Mouse (Mus musculus): ENCODE data around the gene Mag. TPM values are rescaled to one million over a fixed set of nuclear protein-coding genes. Genes with fewer than 3 reads are reported as not detected.
A peak's percentile ranks its signal among the peaks of the same experiment; 100 is the strongest.

The Mag gene
- polyA plus RNA-seq (2015; fragmentation: Nextera tagmentation; extraction: Ambion mirVana) = 0.32 and 0.39 TPM in 2 replicates

DNA sequence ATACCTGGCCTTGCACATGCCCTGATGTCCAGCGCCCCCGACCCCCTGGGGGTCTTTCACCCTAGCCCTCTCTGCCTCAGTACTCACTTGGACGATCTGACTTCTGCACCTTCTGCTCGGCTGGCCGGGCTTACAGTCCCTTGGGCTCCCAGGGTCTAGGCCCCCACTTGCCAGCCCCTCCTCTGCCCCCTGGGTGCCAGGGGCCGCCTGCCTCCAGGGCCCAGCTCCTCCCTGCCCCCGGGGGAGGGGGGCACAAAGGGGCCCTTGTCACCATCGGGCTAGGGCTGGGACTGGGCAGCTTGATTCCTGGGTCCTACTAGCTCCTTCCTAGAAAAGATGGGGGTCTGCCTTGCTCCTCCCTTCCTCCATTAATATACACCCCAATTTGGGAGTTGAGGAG, at the start of gene Mag:
Gene Mag, minus strand, starts transcription at position 142 of the 400 bp plus-strand sequence.
- 54% methylated on average over 8 of the region's 8 CpGs for WGBS (ENCODE audit: insufficient replicate concordance)
- Histone ChIP-seq H3K4me3 (replicated peaks) (no peak within 1 kb of the TSS), H3K27me3 (no peaks in the 10 kb centered on the region; the same call in 1 of the 2 replicates), H3K9me3 (replicated peaks) (no peaks in the 10 kb centered on the region), H3K4me2 (no peak within 1 kb of the TSS), H3K4me1 (replicated peaks) (peaks cover under 1% of the 10 kb centered on the region; the same call in 1 of the 2 replicates), H3K36me3 (replicated peaks) (no peaks in the 10 kb centered on the region), H3K27ac (replicated peaks) (no peak within 1 kb of the TSS), H3K9ac (no peak within 1 kb of the TSS)
- ATAC-seq (ENCODE audit: insufficient read depth) = no peak

DNA sequence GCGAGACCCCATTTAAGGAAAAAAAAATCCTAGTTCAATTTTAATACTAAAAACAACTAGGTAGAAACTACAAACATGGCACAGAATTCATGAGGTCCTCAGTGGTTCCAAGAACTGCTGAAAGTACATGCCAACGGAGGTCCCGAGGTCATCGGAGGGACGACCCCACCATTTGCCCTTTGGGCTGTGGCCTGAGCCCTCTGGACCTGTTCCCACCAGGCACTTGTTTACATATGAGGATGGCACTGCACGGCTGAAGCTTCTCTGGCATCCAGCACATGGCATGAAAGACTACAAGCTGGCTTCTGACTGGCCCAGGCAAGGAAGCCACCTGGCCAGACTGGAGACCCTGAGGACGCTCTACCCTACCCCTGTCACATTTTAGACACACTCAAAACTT, 49.7 kb upstream of the Mag start:
- Histone ChIP-seq H3K27ac (replicated peaks) (no peak overlapping the region), H3K36me3 (replicated peaks) (no peaks in the 10 kb centered on the region), H3K27me3 (no peaks in the 10 kb centered on the region), H3K9me3 (replicated peaks) (no peaks in the 10 kb centered on the region), H3K9ac (no peak overlapping the region), H3K4me1 (replicated peaks) (peaks cover 10% of the 10 kb centered on the region; the same call in 1 of the 2 replicates), H3K4me3 (replicated peaks) (no peak overlapping the region), H3K4me2 (no peak overlapping the region)
- 72% methylated on average over 7 of the region's 7 CpGs for WGBS (ENCODE audit: insufficient replicate concordance)
- no peak for ATAC-seq (ENCODE audit: insufficient read depth)

DNA sequence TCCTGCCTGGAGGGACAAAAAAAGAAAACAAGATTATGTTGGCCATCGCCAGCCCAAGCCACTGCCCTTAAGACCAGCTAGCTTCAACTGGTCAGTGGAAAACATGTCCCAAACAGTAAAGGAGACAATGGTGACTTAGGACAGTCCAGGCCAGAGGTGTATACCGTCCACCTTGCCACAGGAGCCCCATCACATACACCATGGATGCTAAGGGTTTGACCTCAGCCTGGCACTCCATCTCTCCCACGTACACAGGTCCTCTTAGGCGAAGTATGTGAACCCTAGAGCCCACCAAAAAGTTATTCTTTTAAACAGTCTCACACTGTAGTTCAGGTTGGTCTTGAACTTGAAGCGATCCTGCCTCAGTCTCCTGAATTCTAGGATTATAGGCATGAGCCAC, 48.2 kb upstream of the Mag start:
- Histone ChIP-seq H3K27ac (replicated peaks) (no peak overlapping the region), H3K4me3 (replicated peaks) (no peak overlapping the region), H3K36me3 (replicated peaks) (peaks cover 11% of the 10 kb centered on the region; the same call in 1 of the 2 replicates), H3K27me3 (no peaks in the 10 kb centered on the region), H3K4me1 (replicated peaks) (peaks cover 22% of the 10 kb centered on the region), H3K9ac (no peak overlapping the region), H3K9me3 (replicated peaks) (no peaks in the 10 kb centered on the region), H3K4me2 (no peak overlapping the region)
- no peak for ATAC-seq (ENCODE audit: insufficient read depth)
- WGBS (ENCODE audit: insufficient replicate concordance) = 63% methylated on average over 5 of the region's 5 CpGs

DNA sequence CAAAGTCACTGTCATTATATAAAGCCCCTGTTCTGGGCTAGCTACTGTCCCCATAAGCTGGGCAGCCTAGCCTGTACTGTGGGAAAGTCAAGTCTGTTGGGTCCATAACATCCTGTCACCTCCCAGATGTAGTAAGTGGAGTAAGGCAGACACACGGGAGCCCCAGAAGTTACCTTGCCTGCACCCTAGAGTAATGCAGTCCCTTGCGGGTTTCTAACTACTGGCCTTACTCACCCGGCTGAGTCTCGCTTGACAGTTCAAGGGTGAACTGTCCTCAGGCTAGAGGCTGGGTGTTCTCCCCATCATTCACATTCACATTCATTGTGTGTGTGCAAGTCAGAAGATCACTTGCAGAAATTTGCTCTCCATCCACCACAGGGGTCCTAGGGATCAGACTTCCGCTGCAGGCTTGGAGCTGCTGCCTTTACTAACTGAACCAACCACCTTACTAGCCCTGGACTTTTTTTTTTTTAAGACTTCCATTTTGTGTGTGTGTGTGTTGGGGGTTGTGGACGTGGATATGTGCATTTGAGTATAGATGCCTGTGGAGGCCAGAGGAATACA, 45.2 kb upstream of the Mag start:
- peaks cover 19% of the 10 kb centered on the region for H3K36me3 ChIP-seq (replicated peaks)
- WGBS (ENCODE audit: insufficient replicate concordance) = 71% methylated on average over 6 of the region's 6 CpGs
- H3K4me3 ChIP-seq (replicated peaks) = no peak overlapping the region
- H3K4me1 ChIP-seq (replicated peaks) = peaks cover 35% of the 10 kb centered on the region
- no peaks in the 10 kb centered on the region for H3K9me3 ChIP-seq (replicated peaks)
- H3K27ac ChIP-seq (replicated peaks) = no peak overlapping the region
- no peaks in the 10 kb centered on the region for H3K27me3 ChIP-seq
- no peak overlapping the region for H3K9ac ChIP-seq
- H3K4me2 ChIP-seq = no peak overlapping the region
- ATAC-seq (ENCODE audit: insufficient read depth) = no peak

DNA sequence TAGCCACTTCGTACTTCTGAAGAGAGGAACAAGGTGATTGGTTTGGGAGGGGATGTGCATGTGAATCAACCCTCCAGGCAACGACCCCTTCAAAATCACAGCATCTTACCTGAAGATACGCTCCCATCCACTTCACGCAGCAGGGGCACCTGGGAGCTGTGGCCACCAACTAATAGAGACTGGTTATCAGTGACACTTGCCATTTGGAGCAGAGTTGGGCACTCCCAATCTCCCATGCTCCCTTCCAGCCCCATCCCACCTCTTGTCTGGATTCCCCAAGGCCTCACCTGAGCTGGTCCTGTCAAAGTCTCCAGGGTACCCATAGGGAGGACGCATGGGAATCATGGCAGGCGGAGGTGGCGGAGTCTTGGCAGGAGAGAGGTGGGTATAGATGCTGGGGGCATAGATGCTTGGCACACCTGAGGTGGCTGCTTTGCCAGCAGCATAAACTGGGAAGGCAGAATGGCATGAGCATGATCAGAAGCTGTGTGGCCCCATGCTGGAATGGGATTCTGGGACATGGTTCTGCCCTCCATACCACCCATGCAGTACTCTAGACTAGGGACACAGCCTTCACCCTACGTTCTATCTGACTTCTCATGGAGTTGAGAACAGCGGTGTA, 44.3 kb upstream of the Mag start:
- no peaks in the 10 kb centered on the region for H3K9me3 ChIP-seq (replicated peaks)

DNA sequence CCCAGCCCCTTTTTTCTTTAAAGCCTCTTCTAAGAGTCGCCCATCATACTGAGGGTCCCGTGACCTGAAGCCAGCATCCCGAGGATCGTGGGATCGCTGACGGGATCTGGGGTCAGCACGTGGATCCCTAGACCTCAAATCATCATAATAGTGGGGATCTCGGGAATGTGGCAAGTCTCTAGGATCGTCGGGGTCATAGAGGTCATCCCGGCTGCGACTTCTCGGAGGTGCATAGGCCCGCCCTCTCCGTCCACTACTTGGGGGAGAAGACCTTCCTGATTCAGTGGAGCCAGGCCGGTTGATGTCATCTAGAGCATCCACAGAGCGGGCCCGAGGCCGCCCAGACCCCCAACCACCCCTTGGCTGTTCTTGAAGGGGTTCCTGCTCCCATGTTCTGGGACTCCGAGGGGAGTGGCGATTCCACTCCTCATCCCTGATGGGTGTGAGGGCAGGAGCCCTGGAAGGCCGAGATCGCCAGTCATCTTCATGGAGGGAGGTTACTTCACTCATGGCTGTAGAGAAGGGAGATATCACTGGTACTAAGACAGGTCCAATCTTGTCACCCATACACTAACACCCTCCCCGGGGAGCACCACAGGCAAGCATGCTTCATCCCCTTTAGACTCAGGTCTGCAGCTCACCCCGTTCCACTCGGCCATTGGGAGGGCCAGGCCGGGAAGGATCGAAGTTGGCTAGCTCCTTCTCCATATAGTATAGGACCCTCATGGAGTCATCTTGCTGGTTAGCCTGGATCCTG, 43.6 kb upstream of the Mag start:
- Histone ChIP-seq H3K9me3 (replicated peaks) (no peaks in the 10 kb centered on the region), H3K27me3 (no peaks in the 10 kb centered on the region), H3K4me1 (replicated peaks) (peaks cover 44% of the 10 kb centered on the region), H3K4me2 (peak overlapping the region; percentile 93), H3K36me3 (replicated peaks) (peaks cover 35% of the 10 kb centered on the region), H3K9ac (peak overlapping the region; percentile 98), H3K4me3 (replicated peaks) (peak overlapping the region; percentile 96), H3K27ac (replicated peaks) (peak overlapping the region; percentile 93; the same call in 1 of the 2 replicates)
- WGBS (ENCODE audit: insufficient replicate concordance) = 78% methylated on average over 28 of the region's 28 CpGs
- no peak for ATAC-seq (ENCODE audit: insufficient read depth)

More for the DNA sequence above, 44.3 kb upstream of the Mag start:
- no peak overlapping the region for H3K27ac ChIP-seq (replicated peaks)
- H3K9ac ChIP-seq = no peak overlapping the region
- no peaks in the 10 kb centered on the region for H3K27me3 ChIP-seq
- H3K4me2 ChIP-seq = no peak overlapping the region
- WGBS (ENCODE audit: insufficient replicate concordance) = 93% methylated on average over 9 of the region's 9 CpGs
- peaks cover 28% of the 10 kb centered on the region for H3K36me3 ChIP-seq (replicated peaks)
- no peak overlapping the region for H3K4me3 ChIP-seq (replicated peaks)
- no peak for ATAC-seq (ENCODE audit: insufficient read depth)
- H3K4me1 ChIP-seq (replicated peaks) = peaks cover 43% of the 10 kb centered on the region

DNA sequence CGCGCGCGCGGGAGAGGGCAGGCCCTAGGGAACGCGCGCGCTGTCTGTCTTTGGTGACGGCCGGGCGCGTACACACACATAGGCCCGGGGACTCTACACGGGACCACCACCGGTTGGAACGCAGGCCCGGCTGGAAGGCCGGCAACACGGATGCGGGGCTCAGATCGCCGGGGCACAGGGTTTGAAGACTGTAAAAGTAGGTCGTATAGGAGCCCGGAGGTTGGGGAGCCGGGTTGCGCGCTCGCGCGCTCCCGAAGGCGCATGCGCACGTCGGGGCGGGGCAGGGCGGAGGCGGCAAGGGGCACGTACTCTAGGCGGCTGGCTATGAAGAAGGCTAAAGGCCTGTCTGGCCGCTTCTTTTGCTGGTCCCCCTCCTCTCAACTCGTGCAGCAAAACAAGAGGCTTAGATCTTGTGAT, 42.7 kb upstream of the Mag start:
- peaks cover 44% of the 10 kb centered on the region for H3K36me3 ChIP-seq (replicated peaks)
- peak overlapping the region; percentile 93 for H3K27ac ChIP-seq (replicated peaks)
- H3K27me3 ChIP-seq = no peaks in the 10 kb centered on the region
- peak; percentile 76 for ATAC-seq (ENCODE audit: insufficient read depth)
- peak overlapping the region; percentile 96 for H3K4me3 ChIP-seq (replicated peaks)
- under 1% methylated on average over 43 of the region's 43 CpGs for WGBS (ENCODE audit: insufficient replicate concordance)
- peaks cover 51% of the 10 kb centered on the region for H3K4me1 ChIP-seq (replicated peaks)
- peak overlapping the region; percentile 98 for H3K9ac ChIP-seq
- no peaks in the 10 kb centered on the region for H3K9me3 ChIP-seq (replicated peaks)
- peak overlapping the region; percentile 93 for H3K4me2 ChIP-seq

DNA sequence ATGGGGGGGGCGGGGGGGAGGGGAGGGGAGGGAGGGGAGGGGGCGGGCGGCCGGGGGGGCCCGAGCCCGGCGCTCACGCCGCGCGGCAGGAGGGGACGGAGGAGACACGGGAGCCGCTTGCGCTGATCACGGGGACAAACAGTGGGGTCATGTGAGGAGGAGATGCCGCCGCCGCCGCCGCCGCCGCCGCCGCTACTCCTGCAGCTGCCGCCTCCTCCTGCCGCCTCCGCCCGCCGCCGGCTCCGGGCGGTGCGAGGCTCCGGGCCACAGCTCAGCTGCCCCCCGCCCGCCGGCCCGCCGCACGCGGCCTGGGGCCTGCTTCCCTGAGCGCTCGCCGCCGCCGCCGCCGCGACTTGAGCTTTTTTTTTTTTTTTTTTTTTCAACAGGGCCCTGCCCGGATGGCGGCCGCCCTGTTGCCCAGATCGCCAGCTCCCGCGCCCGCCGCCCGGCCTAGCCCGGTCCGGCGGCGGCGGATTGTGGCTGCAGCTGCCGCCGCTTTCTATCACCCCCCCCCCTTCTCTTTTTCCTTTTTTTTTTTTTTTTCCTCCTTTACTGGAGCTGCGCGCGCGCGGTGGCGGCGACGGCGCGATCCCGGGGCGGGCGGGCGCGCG, 42.2 kb upstream of the Mag start, which contains the start of gene Usf2:
Gene Usf2, minus strand, starts transcription at position 48 of the 611 bp plus-strand sequence.
- Histone ChIP-seq H3K4me2 (peak within 1 kb of the TSS; percentile 93), H3K27ac (replicated peaks) (peak within 1 kb of the TSS; percentile 93), H3K36me3 (replicated peaks) (peaks cover 50% of the 10 kb centered on the region), H3K9ac (peak within 1 kb of the TSS; percentile 98), H3K4me3 (replicated peaks) (peak within 1 kb of the TSS; percentile 96), H3K9me3 (replicated peaks) (no peaks in the 10 kb centered on the region), H3K4me1 (replicated peaks) (peaks cover 51% of the 10 kb centered on the region), H3K27me3 (no peaks in the 10 kb centered on the region)
- peak; percentile 19 for ATAC-seq (ENCODE audit: insufficient read depth)
- under 1% methylated on average over 62 of the region's 82 CpGs for WGBS (ENCODE audit: insufficient replicate concordance)

DNA sequence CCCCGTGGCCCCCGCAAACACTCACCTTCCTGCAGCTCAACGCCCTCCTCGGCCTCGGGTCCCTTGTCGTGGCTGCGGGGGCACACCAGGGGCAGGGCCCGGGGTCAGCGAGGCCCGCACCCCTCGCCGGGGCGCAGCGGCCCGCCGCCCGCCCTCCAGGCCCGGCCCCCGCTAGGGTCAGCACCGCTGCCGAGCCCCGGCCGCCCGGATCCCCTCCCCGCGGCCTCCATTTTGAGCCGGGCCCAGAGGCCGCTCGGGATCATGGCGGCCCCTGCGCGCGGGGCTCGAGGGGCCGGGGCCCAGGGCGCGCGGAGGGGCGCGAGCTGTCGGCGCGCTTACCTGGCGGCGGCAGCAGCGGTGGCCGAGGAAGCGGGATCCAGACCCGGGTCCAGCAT, 41.7 kb upstream of the Mag start:
- peak; percentile 23 for ATAC-seq (ENCODE audit: insufficient read depth)
- Histone ChIP-seq H3K36me3 (replicated peaks) (peaks cover 55% of the 10 kb centered on the region), H3K4me2 (peak overlapping the region; percentile 93), H3K9ac (peak overlapping the region; percentile 98), H3K27ac (replicated peaks) (peak overlapping the region; percentile 93), H3K9me3 (replicated peaks) (no peaks in the 10 kb centered on the region), H3K27me3 (no peaks in the 10 kb centered on the region), H3K4me3 (replicated peaks) (peak overlapping the region; percentile 96), H3K4me1 (replicated peaks) (peaks cover 51% of the 10 kb centered on the region)
- 2% methylated on average over 33 of the region's 49 CpGs for WGBS (ENCODE audit: insufficient replicate concordance)

DNA sequence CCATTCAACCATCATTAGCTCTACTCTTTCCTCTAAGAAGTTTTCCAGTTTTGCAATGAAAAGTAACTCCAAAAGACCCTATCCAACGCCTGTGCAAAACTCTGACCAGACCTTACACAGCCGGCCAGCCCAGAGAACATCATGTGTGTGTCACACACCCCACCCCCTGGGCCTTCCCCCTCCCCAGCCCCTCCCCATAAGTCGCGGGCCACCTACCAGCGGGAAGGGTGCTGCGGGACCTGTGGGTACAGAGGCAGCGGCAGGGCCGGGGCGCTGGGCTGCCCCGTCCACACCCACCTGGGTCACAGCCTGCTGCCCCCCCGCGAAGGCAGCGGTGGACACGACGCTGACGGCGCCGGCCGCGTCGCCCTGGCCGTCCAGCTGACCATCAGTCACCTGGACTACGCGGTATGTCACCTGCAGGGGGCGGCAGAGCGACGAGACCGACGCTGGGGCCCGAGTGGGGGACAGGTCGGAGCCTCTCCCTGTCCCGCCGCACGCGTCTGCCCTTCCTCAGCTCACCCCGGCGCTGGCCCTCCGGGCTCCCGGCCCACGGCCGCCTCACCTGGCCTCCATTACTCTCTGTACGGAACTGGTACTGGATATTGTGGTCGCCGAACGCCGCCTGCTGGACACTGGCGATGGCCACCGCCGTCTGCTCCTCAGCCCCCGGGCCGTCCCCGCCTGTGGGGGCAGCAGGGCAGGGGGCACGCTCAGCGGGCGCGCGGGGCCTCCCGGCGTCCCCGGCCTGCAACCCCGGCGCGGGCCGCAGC, 41.1 kb upstream of the Mag start:
- Histone ChIP-seq H3K4me1 (replicated peaks) (peaks cover 51% of the 10 kb centered on the region), H3K27me3 (no peaks in the 10 kb centered on the region), H3K27ac (replicated peaks) (peak overlapping the region; percentile 93), H3K36me3 (replicated peaks) (peaks cover 60% of the 10 kb centered on the region), H3K9me3 (replicated peaks) (no peaks in the 10 kb centered on the region), H3K9ac (peak overlapping the region; percentile 98), H3K4me3 (replicated peaks) (peak overlapping the region; percentile 96), H3K4me2 (peak overlapping the region; percentile 93)
- WGBS (ENCODE audit: insufficient replicate concordance) = under 1% methylated on average over 64 of the region's 64 CpGs
- ATAC-seq (ENCODE audit: insufficient read depth) = peak; percentile 52

All from liver, embryonic 15.5 days (tissue).